Mouse (Mus musculus) spleen, embryonic (tissue): ENCODE measurements at regions not wholly inside any gene's neighbourhood (a gene's known extent, or its start where the extent isn't known, plus 50 kb on each side); places are given as distances from the start of the nearest gene placed in this dataset.

Source experiments
- CTCF ChIA-PET: fragments of 350-600 bp; sonication (Branson Sonifier 250); formaldehyde crosslinking; loops from one replicate; lab custom pipeline; 2022; lab: Charles Lee

DNA sequence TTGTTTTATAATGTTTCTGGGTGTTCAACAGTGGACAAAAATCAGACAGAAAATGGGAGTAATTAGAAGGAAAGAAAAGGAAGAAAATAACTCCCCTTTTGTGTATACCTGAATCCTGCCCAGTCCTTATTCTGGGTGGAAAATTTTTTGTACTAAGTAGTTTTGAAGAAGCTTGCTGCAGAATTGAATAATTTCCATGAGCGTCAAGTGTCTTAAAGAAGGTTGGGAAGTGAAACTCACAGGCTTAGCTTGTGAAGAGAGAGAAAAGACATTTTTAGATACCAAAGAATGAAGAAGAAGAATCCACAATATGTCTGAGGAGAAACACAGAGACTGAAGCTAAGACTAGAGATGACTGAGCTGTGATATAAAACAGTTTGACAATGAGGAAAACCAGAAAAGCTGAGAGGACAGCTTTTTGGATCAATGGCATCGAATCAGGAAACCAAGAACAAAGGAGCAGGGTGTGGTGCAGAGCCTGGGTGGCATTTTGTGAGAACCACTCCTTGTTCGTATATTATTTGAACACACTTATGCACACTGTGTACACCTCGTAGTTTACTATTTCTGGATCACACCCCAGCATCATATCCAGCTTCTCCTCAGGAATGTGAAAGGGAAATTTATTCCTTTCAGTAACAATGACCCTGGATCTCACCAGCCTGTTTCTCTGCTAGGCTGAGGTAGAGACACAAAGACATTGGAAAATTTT, 221.9 kb downstream of the Gm9733 start:
- CTCF ChIA-PET: no interaction called here

DNA sequence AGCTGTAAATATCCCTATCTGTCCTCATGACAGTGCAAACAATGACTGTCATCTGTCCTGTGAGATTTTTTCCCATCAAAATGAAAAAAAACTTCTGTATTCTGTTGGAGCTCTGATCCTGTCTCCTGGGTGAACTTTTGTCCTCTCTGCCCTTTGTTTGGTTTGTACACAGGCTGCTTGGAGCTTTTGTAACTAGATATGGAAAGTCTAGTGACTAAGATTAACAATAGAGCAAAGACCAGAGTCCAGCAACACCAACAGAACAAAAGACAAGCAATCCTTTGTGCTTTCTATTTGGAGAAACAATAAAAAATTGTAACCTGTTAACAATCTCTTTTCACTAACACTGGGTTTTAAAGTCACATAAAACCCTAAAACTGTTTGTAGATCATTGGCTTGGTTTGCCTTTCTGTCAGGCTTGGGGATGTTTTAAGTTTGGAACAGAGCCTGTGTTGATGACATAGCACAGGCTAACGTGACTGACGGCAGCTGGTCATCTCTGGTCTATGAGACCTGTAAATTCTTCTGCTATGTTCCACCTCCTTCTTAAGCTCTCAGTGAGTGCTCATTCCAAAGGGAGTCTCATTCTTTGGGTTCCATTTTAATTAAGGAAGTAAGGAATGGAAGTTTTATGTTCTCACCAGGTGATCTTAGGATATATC, 219.8 kb downstream of the Gm9733 start:
- CTCF ChIA-PET: no interaction called here

DNA sequence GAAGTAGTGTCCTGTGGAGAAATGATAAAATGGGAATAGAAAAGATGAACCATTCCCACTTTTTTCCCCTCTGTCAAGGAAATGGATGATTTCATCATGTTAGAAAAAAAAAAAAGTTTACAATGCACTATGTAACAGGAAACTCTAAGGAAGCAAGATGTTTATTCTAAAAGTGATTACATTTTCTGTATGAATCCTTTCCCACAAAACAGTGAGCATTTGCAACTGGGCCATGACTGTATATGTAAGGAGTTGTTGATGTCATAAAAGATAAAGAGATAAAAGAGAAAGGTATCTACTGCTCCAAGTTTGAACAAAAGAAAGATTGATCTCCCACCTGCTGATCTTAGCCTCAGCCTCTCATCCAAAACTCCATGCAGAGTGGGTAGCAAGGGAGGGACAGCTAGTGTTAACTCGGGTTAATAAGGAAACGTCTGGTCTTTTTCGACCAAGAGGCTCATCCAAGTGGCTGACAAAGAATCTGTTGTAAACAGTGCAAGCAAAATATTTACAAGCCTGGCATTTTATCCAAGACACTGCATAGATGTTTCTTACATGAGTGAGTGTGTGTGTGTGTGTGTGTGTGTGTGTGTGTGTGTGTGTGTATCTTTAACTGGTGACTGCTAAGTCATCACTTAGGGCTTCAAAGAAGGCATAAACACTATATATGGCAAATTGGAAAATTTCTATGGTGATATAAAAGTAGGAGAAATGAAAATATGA, 213.3 kb downstream of the Gm9733 start:
- CTCF ChIA-PET: no interaction called here

DNA sequence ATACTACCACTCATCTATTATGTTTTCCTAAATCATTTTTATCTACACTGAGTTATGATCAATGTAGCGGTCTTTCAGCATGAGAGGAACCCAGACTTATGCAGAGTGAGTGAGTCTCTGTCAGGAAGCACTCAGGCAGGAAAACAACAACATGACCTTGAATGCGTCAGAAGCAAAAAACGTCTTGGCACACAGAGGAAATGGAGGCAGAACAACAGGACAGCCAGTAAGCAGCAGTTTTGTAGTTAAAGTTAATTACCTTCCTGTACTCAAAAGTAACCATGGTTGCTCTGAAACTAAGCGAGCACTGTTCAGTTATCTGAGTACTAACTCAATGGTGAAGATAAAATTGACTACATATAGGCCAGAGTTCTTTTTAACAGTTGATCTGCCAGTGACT, 205.4 kb downstream of the Gm9733 start:
- CTCF ChIA-PET: no interaction called here

DNA sequence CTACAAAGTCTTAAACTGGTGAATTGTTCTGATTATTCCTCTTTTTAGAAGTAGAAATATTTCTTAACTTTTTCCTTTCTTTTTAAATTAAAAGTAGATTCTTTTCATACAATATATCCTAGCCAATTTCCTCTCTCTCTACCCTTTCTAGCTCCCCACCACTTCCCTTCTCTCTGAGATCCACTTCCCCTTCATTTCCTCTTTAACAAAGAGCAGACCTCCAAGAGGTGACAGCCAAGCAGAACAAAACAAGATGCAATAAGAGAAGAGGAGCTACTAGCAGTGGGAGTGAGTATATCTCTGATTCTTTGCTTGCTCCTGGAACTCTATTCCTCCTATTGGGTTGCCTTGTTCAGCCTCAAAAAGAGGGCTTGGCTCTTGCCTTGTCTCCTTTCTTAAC, 203.7 kb downstream of the Gm9733 start:
- CTCF ChIA-PET: interaction anchor here (0.6 kb wide), 1 partner anchor 149 kb away, joined by 3 read pairs; no protein-coding TSS in a partner anchor

DNA sequence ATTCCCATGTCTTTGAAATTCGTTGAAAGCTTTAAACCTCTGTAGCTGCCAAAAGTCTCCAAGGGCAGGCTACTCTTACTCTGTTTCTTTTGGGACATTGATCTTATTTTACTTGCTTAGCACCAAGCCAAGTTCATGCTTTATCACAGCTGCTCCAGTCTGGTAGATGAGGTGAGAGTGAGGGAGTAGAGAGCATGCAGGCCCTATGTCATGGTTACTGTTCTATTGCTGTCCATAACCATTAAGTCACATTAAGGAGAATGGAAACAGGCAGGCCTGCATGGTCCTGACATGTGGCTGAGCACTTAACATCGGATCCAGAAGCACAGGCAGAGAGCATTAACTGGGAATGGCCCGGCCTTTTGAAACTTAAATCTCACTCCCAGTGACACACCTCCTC, 203.1 kb downstream of the Gm9733 start:
- CTCF ChIA-PET: no interaction called here

DNA sequence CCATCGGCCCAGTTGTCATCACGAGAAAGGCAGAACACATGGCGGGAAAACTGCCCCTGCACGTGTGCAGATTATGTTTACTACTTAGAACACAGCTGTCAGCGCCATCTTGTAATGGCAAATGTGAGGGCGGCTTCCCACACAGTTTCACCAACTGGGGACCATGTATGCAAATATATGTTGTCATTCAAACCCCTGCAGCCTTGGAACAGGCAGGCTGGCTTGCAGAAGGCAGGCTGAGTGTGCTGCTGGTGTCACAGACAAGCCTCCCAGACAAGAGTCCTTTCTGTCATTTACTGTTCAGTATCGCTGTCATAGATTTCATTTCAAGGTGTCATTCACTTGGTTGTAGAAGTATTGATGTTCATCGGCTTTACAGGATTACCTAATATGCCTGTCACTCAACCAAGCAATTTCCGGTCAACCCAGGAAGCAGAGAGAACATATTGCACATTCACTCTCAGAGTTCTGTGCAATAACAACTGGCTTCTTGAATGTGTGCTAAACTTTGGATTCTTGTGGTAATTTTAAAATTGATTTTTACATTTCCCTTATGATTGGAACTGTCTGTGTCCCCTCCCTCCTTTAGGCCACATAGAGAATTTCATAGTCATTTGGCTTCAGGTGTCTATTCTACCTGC, 202.3 kb downstream of the Gm9733 start:
- CTCF ChIA-PET: interaction anchor here (0.6 kb wide), 1 partner anchor 67 kb away, joined by 4 read pairs; no protein-coding TSS in a partner anchor

DNA sequence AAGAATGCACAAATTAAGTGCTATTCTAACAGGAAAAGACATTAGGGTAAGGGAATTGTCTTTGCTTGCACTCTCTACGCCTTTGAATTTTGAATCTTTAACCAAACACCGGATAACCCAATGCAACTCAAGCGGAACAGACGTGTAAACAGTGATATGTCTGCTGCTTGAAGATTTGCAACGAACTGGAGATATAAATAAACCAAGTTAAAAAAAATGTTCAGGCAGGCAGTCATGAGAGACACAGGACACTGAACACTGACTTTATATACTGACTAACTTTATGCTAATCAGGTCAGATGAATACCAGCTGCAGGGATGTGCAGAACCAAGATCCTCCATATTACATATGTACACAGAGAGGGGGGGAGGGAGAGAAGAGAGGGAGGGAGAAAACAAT, 200.0 kb downstream of the Gm9733 start:
- CTCF ChIA-PET: interaction anchor here (0.6 kb wide), 1 partner anchor 50 kb away, joined by 4 read pairs; no protein-coding TSS in a partner anchor

DNA sequence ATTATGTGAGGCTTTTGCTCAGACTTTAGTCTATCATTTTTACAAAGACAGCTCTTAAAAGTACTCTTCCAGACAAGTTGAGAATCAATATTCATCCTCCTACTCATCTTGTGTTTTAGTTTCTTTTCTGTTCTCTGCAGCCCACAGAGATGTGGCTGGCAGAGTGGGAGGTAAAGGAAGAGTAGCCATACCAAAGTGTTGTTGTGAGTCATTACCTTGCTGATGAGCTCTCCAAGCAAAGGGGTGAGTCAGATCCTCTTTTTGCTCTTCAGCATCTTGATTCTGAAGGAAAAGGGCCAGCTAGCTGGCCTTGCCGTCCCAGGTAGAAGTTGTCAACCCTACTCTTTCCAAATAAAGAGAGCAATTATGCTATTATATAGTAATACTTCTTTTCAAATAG, 192.6 kb downstream of the Gm9733 start:
- CTCF ChIA-PET: no interaction called here

DNA sequence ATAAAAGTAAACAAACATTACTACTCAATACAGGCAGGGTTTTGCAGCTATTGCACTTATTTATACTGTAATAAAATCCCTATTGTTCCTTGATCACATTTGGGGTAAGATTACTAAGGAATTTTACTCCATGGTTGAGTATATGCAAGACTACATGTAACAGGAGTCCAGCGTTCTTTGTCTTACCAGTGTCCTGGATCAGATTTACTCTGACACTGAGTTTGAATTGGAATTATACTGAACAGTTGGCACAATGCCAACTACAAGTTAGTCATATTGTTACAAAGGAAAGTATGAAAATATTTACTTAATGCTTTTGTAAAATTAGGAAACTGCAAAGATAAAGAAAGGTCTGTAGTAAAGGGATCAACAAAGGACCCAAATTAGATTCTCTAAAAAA, 178.4 kb downstream of the Gm9733 start:
- CTCF ChIA-PET: no interaction called here

DNA sequence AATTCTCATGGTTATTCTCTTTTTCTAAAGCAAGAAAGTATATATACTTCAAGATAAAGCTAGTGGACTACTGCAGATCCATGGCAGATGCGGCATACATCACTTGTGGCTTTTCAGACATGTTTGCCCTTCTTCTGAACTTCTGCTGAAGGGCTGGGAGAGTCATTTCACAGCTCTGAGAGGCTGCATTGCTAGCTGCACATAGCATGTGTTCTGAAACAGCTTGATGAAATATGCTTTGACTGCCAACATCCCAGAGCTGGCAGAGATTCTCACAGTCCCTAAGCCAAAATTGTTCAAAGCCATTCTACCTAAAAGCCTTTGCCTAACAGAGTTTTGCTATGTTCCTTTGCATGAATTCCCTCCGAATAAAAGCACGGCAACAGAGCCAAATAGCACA, 177.9 kb downstream of the Gm9733 start:
- CTCF ChIA-PET: no interaction called here

DNA sequence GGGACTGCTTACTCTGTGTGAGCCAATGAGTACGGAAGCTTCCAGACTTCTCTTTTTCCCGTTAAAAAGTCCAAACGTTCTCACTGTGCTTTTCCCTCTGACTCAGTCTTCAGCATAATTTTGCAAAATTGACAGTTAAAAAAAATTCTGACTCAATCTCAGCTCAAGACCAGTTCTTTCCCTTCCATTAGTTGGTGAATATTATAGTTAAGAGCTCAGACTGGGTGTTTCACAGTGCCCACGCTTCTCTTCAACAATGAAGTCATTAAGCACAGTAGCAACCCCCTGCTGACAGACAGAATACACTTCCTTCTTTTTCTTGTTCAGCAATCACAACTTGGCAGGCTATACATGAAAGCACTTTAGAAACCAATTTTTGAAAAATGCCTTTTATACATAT, 175.4 kb downstream of the Gm9733 start:
- CTCF ChIA-PET: no interaction called here

DNA sequence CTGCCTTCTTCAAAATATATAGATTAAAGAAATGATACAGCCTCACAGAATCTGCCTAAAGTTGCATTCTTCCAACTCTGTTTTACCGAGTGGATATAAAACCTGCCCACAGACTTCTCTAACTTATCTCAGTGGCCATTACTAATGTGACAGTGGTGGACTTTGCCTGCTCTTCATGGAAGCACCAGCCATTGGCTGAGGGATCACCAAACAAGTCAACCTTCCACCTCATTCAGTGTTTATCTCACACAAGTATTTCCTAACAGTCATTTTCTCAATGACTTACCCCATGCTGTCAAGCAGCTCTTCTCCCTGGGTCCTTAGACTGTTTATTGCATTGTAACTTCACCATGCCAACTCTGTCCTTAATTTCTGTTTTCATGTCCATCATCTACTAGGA, 174.3 kb downstream of the Gm9733 start:
- CTCF ChIA-PET: no interaction called here

DNA sequence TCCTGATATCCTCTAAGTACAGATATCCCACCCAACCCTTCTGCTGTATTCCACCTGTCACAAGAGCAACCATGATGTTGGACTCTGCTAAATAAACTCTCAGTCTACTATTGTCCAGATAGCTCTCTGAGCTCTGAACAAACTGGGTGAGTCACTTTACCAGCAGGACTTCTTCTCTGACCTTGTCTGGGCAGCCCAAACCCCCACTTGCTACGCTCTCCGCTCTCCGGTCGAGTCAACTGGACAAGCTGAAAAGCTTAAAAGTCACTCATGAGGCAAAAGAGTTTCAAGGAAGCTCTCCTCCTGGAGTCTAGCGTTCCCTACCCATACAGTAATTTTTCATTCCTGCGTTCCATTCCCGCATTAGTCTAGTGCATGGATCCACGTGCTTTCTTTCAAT, 173.2 kb downstream of the Gm9733 start:
- CTCF ChIA-PET: no interaction called here

DNA sequence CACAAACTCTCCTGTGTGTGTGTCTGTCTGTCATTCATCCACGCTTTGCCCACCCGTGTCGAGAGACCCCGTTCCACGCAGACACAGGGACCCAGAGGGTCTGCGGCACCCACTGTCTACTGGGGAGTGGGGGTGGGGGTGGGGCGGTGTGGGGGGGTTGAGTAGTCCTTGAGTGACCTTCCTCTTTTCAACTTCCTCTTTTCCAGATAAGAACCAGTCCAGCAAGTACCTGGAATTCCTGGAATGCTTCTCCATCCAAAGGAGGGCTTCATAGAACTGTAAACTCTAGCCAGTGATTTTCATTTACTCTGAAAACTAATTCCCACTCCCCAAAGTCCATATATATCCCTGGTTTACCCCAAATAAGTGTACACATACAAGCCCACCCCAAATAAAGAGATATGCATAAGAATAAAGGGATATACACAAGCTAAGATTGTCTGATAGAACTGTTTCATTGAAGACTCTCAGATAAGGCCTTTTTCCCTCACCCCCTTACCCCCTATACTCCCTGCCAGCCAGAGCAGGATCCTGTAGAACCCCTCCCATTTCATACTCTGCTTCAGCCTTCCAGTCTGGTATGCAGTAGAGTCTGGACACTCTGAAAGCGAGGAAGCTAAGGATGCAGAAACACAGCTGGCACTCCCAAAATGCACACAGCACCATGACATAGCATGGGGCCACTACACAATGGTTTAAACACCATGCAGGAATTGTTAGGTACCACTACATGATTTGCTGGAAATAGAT, 172.0 kb downstream of the Gm9733 start:
- CTCF ChIA-PET: no interaction called here

DNA sequence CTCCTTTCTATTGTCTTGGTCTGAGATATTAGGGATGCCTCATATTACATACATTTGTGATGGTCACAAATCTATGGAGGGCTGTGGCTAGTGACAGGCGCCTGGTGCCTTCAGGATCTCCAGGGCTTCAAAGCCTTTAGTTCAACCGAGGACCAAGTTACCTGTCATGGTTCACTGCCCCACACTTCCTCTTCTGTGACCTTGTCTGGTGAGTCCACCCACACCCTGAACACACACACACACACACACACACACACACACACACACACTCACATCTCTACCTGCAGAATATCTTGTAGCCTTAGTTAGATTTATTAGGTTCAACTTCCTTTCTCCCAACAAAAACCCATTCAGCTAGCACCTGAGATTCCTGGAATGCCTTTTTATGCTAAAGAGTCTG, 156.3 kb downstream of the Gm9733 start:
- CTCF ChIA-PET: interaction anchor here (0.7 kb wide), 1 partner anchor 301 kb away, joined by 4 read pairs; no protein-coding TSS in a partner anchor

DNA sequence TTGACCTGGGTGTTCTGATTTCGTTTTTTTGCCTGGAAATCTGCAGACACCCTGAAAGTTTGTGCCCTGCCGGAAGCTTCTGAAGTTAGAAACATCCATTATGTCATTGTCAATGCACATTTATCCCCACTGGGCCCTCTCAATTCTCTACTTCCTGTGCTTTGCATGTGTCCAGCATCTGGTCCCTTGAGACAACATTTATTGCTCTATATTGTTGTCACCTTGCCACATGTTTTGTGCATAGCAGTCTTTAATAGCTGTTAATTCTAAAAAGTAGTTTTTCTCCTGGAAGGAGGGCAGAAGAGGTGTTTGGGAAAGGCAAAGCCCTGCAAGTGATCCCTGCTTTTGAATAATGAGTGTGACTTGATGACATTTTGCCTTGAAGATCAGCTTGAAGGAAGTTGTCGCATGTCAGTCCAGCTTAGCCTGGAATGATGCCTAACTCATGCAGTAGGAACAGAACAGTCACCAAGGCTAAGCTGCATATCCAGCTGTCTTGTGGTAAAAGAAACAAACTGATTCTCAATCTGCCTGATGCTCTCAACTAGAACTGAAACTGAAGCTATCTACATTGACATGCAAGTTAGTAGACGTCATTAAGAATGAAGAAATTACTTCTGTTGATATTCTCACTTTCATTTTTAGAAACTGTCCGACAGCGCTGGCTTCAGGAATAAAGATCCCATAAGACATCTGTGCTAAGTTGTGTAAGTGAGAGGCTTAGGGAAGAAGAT, 152.9 kb downstream of the Gm9733 start:
- CTCF ChIA-PET: interaction anchor here (0.5 kb wide), 1 partner anchor 602 kb away, joined by 3 read pairs; no protein-coding TSS in a partner anchor

DNA sequence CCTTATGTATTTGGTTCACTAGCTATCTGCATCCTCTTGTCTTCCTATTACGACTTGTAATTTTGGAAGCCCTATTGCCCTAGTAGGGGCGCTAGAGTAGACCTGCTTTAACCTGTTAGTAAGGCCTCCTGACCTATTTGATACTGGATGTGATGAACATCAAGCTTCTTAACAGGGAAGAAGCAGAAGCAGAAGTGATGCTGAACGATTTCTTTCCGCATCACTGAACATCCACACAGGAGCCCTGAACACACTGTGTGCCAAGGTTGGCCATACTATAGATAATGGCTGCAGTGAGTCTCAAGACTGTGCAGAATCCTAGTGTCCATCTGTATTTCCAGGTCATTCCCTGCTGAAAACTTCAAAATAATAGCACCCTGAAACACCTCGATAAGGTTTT, 151.0 kb downstream of the Gm9733 start:
- CTCF ChIA-PET: no interaction called here

DNA sequence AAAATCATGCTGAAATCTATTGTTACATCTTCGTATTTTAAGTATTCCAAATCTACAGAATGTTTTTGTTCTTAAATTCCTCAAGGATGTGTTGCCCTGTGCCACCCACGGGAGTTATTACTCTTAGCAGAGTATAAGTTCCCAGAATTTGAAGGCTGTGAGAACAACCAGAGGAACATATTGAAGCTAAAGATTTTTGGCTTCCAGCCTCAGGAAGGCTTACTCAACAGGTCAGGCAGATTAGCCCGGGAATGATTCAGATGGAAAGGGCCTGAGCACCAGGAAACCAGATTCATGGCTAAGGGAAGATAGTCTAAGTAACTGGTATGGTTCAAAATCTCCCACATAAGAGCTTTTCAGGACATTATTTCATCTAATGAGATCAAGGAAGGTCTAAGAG, 145.4 kb downstream of the Gm9733 start:
- CTCF ChIA-PET: no interaction called here

DNA sequence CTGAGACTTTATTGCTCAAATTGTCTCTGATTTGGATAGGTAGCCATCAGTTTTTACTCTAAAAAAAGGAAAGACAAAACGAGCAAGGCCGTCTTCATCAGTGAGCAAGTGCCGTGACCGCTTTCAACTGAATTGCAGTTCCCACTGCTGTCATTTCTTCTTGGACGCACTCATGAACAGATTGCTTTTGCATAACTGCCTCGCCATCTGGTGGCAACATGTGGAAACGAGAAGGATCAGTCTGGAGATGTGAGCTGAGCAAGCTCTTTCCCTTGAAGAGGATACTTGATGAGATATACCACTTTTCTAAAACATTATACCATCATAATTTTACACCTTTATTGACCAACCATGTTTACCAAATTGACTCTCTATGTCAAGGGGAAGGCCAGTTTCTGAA, 137.7 kb downstream of the Gm9733 start:
- CTCF ChIA-PET: interaction anchor here (0.5 to 1.0 kb wide), 2 partner anchors 311 to 324 kb away, joined by 7 to 19 read pairs; no protein-coding TSS in a partner anchor

DNA sequence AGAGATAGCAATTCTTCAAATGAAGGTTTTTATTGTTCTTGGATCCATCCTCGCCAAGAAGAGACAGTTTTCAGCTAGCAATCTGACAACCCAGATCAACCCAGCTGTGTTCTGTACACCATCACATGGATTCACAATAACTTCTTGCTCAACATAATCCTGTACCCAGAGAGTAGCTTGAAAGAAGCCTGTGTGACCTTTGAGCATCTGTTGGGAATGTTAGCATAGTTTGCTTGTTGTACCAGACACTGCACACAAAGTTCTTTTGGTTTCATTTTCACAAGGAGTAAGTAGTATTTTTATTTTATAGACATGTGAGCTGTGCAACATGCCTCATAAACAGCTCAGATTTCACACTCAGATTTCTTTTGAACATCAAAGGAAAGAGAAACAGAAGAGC, 136.0 kb downstream of the Gm9733 start:
- CTCF ChIA-PET: no interaction called here
